Mouse (Mus musculus) hindbrain, postnatal 0 days (tissue): ENCODE measurements at regions not wholly inside any gene's neighbourhood (a gene's known extent, or its start where the extent isn't known, plus 50 kb on each side); places are given as distances from the start of the nearest gene placed in this dataset.

ENCODE experiments used
- ATAC-seq: fragments of 200-750 bp; cut with Nextera tagmentation; 2 replicates; pipeline ENCODE4 v1.8.0; 2017; ENCODE audit warnings: mild to moderate bottlenecking, moderate TSS enrichment, moderate library complexity
- DNase-seq: peaks from one replicate; pipeline ENCODE4 v3.0.0-alpha.2; 2015; ENCODE audit warnings: low spot score
- H3K27ac ChIP-seq: fragments of 300-500 bp; sonication (generic); 2 replicates; pipeline ENCODE4 v1.5.1; 2014; ENCODE audit warnings: mild to moderate bottlenecking
- H3K27me3 ChIP-seq: fragments of 300-500 bp; sonication (generic); 2 replicates; pipeline ENCODE4 v1.6.1; 2014; ENCODE audit warnings: low read length, mixed read lengths; ENCODE audit not compliant: insufficient read depth
- H3K36me3 ChIP-seq: fragments of 300-500 bp; sonication (generic); 2 replicates; pipeline ENCODE4 v1.6.1; 2014; ENCODE audit warnings: low read length, mixed read lengths; ENCODE audit not compliant: insufficient read depth
- H3K4me1 ChIP-seq: fragments of 300-500 bp; sonication (generic); 2 replicates; pipeline ENCODE4 v1.6.1; 2014; ENCODE audit warnings: antibody characterized with exemption, low read length, mixed read lengths; ENCODE audit not compliant: insufficient read depth
- H3K4me2 ChIP-seq: fragments of 300-500 bp; sonication (generic); 2 replicates; pipeline ENCODE4 v1.6.1; 2014; ENCODE audit warnings: low read depth, mild to moderate bottlenecking, low read length, moderate library complexity, mixed read lengths
- H3K4me3 ChIP-seq: fragments of 300-500 bp; sonication (generic); 2 replicates; pipeline ENCODE4 v1.5.1; 2014; ENCODE audit warnings: low read length
- H3K9ac ChIP-seq: fragments of 300-500 bp; sonication (generic); replicated peaks from 2 replicates; pipeline ENCODE4 v1.6.1; 2014; ENCODE audit warnings: mild to moderate bottlenecking, low read length, moderate library complexity, mixed read lengths
- H3K9me3 ChIP-seq: fragments of 300-500 bp; sonication (generic); 2 replicates; pipeline ENCODE4 v1.6.1; 2016; ENCODE audit warnings: low read length, mixed read lengths
- CTCF ChIP-seq: IDR thresholded peaks from 2 replicates; pipeline ENCODE4 v1.5.1; 2016; ENCODE audit warnings: antibody characterized with exemption, control low read depth, low read depth
- WGBS: fragments of 180-500 bp; shearing (Covaris S2); extraction: QIAGEN DNeasy Blood & Tissue Kit; methylation state at CpG from one replicate; pipeline ENCODE4 v1.1.7; 2014; 5-methylcytosine and 5-hydroxymethylcytosine counted together

DNA sequence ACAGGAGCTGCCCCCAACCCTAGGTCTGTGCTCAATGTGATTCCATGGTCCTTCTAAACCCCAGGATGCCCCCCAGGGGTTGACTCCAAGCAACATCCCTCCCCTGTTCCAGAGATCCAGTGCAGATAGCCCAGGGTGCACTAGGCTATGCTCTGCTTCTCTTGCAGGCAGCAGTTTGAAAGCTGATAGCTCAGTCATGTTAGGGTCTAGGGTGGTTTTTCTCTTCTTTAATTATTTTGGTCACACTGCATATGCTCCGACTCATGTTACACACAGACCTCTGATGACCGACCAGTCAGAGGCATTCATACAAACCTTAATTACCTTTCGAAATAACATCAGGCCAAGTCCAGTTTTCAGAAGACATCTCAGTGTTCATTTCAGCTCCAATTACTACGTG, 169.2 kb downstream of the Sox11 start:
- TF ChIP-seq CTCF = no peak
- no peaks in the 10 kb centered on the region for H3K4me1 ChIP-seq
- no peak for DNase-seq
- no peaks in the 10 kb centered on the region for H3K36me3 ChIP-seq
- 84% methylated on average over 4 of the region's 4 CpGs for WGBS
- H3K9me3 ChIP-seq = no peaks in the 10 kb centered on the region
- H3K9ac ChIP-seq = no peak overlapping the region
- no peak overlapping the region for H3K4me2 ChIP-seq
- no peaks in the 10 kb centered on the region for H3K27me3 ChIP-seq
- no peak overlapping the region for H3K4me3 ChIP-seq
- no peak for ATAC-seq
- no peak overlapping the region for H3K27ac ChIP-seq

DNA sequence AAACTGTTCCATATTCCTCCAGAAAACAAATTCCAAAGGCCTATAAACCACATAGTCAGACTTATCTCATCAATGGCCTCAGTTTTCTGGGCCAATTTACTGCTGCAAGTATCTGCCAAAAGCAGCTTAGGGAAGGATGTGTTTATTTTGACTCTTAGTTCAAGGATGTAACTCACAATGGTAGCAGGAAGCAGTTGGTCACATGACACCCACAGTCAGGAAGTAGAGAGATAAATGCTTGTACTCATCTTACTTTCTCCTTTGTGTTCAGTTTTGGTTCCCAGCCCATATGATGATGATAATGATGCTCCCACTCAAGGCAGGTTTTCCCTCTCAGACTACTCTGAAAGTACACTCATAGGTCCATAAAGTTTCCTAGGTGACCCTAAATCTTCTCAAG, 170.8 kb downstream of the Sox11 start:
- no peak for ATAC-seq

DNA sequence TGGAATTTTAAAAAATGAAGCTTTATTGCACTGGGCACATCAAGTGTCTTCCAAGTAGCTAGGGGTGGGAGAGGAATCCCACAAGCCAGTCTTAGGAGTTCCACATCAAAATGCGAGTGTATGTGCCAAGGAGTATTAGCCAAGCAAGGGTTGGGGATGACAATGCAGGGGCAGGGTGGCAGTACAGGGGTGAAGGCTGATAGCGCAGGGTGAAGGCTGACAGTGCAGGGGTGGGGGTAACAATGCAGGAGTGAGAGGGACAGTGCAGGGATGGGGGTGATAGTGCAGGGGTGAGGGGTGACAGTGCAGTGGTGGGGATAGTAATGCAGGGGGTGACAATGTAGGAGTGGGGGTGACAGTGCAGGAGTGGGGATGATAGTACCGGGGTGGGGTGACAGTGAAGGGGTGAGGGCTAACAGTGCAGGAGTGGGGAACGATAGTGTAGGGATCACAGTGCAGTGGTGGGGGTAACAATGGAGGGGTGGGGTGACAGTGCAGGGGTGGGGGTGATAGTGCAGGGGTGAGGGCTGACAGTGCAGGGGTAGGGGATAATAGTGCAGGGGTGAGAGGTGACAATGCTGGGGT, 177.4 kb downstream of the Sox11 start:
- no peak overlapping the region for H3K4me2 ChIP-seq
- H3K4me1 ChIP-seq = no peaks in the 10 kb centered on the region
- peak; percentile 29; the same call in 1 of the 2 replicates for ATAC-seq
- DNase-seq = no peak
- no peak overlapping the region for H3K4me3 ChIP-seq
- no peaks in the 10 kb centered on the region for H3K36me3 ChIP-seq
- no peak for TF ChIP-seq CTCF
- no peaks in the 10 kb centered on the region for H3K27me3 ChIP-seq
- no peak overlapping the region for H3K9ac ChIP-seq
- H3K9me3 ChIP-seq = no peaks in the 10 kb centered on the region
- 94% methylated on average over 4 of the region's 4 CpGs for WGBS
- H3K27ac ChIP-seq = no peak overlapping the region

More for the DNA sequence above, 170.8 kb downstream of the Sox11 start:
- Histone ChIP-seq H3K9me3 (no peaks in the 10 kb centered on the region), H3K9ac (no peak overlapping the region), H3K27me3 (no peaks in the 10 kb centered on the region), H3K36me3 (no peaks in the 10 kb centered on the region), H3K4me2 (no peak overlapping the region), H3K4me1 (no peaks in the 10 kb centered on the region), H3K27ac (no peak overlapping the region), H3K4me3 (no peak overlapping the region)
- TF ChIP-seq CTCF = no peak
- no peak for DNase-seq

DNA sequence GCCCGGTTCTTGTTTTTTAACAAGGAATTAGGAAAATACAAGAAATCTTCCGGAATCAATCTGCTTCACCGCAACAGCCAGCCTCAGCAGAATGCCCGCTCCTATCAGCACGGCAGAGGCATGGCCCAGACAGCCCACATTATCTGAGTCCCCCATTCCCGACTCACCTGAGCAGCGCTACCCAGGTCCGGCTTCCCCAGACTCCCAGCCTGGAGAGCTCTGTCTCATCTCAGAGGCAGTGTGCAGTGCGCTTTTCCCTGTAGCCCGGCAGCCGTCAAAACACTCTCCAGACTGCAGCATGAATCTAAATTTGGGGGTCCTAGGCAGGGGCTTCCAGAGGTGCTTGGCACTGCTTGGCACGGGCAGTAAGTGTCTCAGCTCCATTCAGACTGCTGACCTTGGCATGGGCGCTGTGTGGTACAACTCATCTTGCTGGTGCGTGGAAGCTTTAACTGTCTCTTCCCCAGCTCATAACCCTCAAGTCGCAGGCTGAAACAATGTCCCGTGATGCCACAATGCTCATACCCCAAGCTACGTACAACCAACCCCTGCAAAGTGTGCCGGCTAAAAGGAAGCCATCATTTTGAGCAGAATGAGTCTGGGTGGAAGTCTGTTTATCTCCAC, 182.2 kb downstream of the Sox11 start:
- no peaks in the 10 kb centered on the region for H3K4me1 ChIP-seq
- no peaks in the 10 kb centered on the region for H3K36me3 ChIP-seq
- H3K9me3 ChIP-seq = no peaks in the 10 kb centered on the region
- H3K4me3 ChIP-seq = peak overlapping the region; percentile 31
- H3K4me2 ChIP-seq = peak overlapping the region; percentile 42
- no peak for TF ChIP-seq CTCF
- WGBS = 56% methylated on average over 18 of the region's 18 CpGs
- H3K9ac ChIP-seq = peak overlapping the region; percentile 51
- peak; percentile 12 for DNase-seq
- ATAC-seq = peak; percentile 70
- H3K27me3 ChIP-seq = no peaks in the 10 kb centered on the region
- peak overlapping the region; percentile 65 for H3K27ac ChIP-seq

DNA sequence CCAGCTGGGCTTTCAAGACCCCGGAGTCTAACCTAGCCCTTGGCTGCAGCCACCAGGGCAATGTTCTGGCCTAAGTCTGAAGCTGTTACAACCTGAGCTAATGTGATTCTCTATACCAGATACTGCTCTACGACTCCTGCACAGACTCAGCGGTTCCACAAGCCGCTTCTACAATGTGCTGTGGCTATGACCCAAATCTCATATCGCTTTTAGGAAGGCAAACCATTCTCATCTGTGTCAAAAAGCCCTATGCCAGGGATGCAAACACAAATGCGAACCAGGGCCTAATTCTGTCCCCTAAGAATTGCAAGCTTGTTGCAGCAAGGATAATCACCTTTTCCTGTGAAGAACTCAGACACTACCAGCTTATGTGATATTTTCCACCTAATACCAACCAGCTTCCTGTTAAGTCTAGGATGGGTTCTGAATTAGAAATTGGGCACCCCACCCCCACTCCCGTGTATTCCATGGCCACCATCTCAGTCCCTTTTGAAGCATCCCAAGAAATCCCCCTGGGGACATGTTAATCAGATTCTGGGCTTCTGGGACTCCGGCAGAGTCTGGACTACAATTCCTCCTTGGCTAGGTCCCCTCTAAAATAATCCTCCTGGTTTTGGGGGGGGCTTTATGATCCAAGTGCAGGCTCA, 182.8 kb downstream of the Sox11 start:
- Histone ChIP-seq H3K4me1 (no peaks in the 10 kb centered on the region), H3K4me3 (peak overlapping the region; percentile 31), H3K9me3 (no peaks in the 10 kb centered on the region), H3K27me3 (no peaks in the 10 kb centered on the region), H3K27ac (peak overlapping the region; percentile 65), H3K4me2 (peak overlapping the region; percentile 42), H3K9ac (peak overlapping the region; percentile 51), H3K36me3 (no peaks in the 10 kb centered on the region)
- no peak for TF ChIP-seq CTCF
- no peak for ATAC-seq
- DNase-seq = peak; percentile 39
- 54% methylated on average over 8 of the region's 8 CpGs for WGBS

DNA sequence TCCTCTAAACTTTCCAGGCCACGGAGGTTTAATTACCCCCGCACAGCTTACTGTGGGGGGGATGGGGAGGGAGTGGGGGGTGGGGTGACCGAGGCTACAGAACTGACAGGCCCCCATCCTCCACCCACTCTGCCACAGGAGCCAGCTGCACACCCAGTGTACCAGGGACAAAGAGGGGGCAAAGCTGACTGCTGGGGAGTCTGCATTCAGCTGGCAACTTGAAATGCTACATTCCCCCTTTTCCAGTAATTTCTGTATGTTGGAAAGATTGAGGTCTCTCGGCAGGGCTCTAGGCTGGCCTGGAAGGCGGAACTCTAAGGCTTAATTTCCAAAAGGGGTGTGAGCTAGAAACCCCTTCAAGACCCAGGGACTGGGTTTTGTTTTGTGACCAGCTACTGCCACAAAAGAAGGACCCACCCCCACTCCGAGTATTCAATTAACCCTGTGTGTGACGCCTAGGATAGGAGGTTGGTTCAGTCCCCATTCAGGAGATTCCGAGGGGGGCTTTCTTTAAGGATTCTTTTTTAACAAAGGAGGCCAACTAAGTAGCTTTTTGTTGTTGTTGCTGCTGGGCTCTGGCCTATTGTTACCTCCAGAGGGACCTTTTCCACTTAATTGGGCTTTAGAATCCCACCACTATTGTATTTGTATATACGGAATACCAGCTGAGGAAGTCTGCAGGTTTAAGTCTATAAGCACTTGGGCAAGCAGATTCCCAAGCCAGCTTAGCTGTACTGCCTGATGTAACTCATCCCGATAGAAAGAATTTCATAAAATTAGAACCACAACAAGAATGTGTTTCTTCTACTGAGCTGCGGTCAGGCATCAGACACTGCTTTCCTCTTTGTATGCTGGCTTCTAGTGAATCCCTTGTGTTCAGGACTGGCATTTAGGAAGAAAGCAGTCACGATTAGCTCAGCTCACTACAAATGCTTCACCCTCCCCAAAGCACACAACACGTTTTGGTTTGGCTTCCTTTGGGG, 191.2 kb downstream of the Sox11 start:
- ATAC-seq = peak; percentile 29; the same call in 1 of the 2 replicates
- H3K4me2 ChIP-seq = no peak overlapping the region

More for the DNA sequence above, 191.2 kb downstream of the Sox11 start:
- Histone ChIP-seq H3K27me3 (no peaks in the 10 kb centered on the region), H3K4me3 (no peak overlapping the region), H3K9ac (no peak overlapping the region), H3K9me3 (no peaks in the 10 kb centered on the region), H3K4me1 (peaks cover 4% of the 10 kb centered on the region; the same call in 1 of the 2 replicates), H3K36me3 (no peaks in the 10 kb centered on the region), H3K27ac (no peak overlapping the region)
- no peak for TF ChIP-seq CTCF
- DNase-seq = no peak
- WGBS = 16% methylated on average over 13 of the region's 13 CpGs
